Mouse (Mus musculus) liver, postnatal 0 days (tissue): Measurements from ENCODE around the gene Dpf3. TPM values are rescaled to one million over a fixed set of nuclear protein-coding genes. Genes with fewer than 3 reads are reported as not detected.

Experiments used
- ATAC-seq: fragments of 200-750 bp; cut with Nextera tagmentation; 2 replicates; pipeline ENCODE4 v1.8.0; 2017; ENCODE audit warnings: mild to moderate bottlenecking, moderate library complexity
- DNase-seq: peaks from one replicate; pipeline ENCODE4 v3.0.0-alpha.2; 2016
- H3K27ac ChIP-seq: fragments of 300-500 bp; sonication (generic); 2 replicates; pipeline ENCODE4 v1.5.1; 2014; ENCODE audit warnings: antibody characterized with exemption, moderate library complexity, mild to moderate bottlenecking, low read depth
- H3K27me3 ChIP-seq: fragments of 300-500 bp; sonication (generic); 2 replicates; pipeline ENCODE4 v1.6.1; 2014; ENCODE audit warnings: low read length, control low read depth, mixed read lengths; ENCODE audit not compliant: insufficient read depth
- H3K36me3 ChIP-seq: fragments of 300-500 bp; sonication (generic); replicated peaks from 2 replicates; pipeline ENCODE4 v1.6.1; 2014; ENCODE audit warnings: mild to moderate bottlenecking, control low read depth, low read length, moderate library complexity, mixed read lengths; ENCODE audit not compliant: insufficient read depth
- H3K4me1 ChIP-seq: fragments of 300-500 bp; sonication (generic); 2 replicates; pipeline ENCODE4 v1.6.1; 2014; ENCODE audit warnings: antibody characterized with exemption, mild to moderate bottlenecking, control low read depth; ENCODE audit not compliant: insufficient read depth
- H3K4me2 ChIP-seq: fragments of 300-500 bp; sonication (generic); 2 replicates; pipeline ENCODE4 v1.6.1; 2014; ENCODE audit warnings: low read depth, mild to moderate bottlenecking, low read length, moderate library complexity, mixed read lengths
- H3K4me3 ChIP-seq: fragments of 300-500 bp; sonication (generic); 2 replicates; pipeline ENCODE4 v1.5.1; 2014; ENCODE audit warnings: low read depth, low read length
- H3K9ac ChIP-seq: fragments of 300-500 bp; sonication (generic); replicated peaks from 2 replicates; pipeline ENCODE4 v1.6.1; 2014; ENCODE audit warnings: mild to moderate bottlenecking, moderate library complexity
- H3K9me3 ChIP-seq: fragments of 300-500 bp; sonication (generic); 2 replicates; pipeline ENCODE4 v1.6.1; 2016; ENCODE audit warnings: mild to moderate bottlenecking, control low read depth, low read length, mixed read lengths
- CTCF ChIP-seq: sonication (generic); IDR thresholded peaks from 2 replicates; pipeline ENCODE4 v1.5.1; 2016; ENCODE audit warnings: antibody characterized with exemption, low read depth
- EP300 ChIP-seq: IDR thresholded peaks from 2 replicates; pipeline ENCODE4 v1.6.1; 2016; ENCODE audit warnings: antibody characterized with exemption, low read depth, mild to moderate bottlenecking
- WGBS: fragments of 180-500 bp; shearing (Covaris S2); extraction: QIAGEN DNeasy Blood & Tissue Kit; methylation state at CpG from one replicate; pipeline ENCODE4 v1.1.7; 2014; ENCODE audit not compliant: insufficient replicate concordance; 5-methylcytosine and 5-hydroxymethylcytosine counted together
- polyA plus RNA-seq: library from polyadenylated mRNA; unstranded; fragments of >200 nt; fragmentation: Nextera tagmentation; extraction: Ambion mirVana; gene quantifications from 2 replicates; pipeline ENCODE4 v1.2.1, GENCODE M21; 2015

Dpf3 gene
- polyA plus RNA-seq, 1 experiment from 2014 or later = 7.5 TPM

GRCm38 (mm10) chr12:83451850-83452249 is 35.7 kb downstream of the Dpf3 start:
- H3K27ac ChIP-seq = no peak overlapping the region
- no peaks in the 10 kb centered on the region for H3K27me3 ChIP-seq
- peak; percentile 27 for DNase-seq
- no peaks in the 10 kb centered on the region for H3K36me3 ChIP-seq
- 51% methylated on average over 8 of the region's 8 CpGs for WGBS
- no peak overlapping the region for H3K4me3 ChIP-seq
- peaks cover 9% of the 10 kb centered on the region for H3K4me1 ChIP-seq
- H3K4me2 ChIP-seq = no peak overlapping the region
- H3K9me3 ChIP-seq = no peaks in the 10 kb centered on the region
- peak; percentile 64 for ATAC-seq
- H3K9ac ChIP-seq = no peak overlapping the region
- TF ChIP-seq EP300 (no peak), CTCF (peak; percentile 50)

GRCm38 (mm10) chr12:83450471-83450870 is 37.0 kb downstream of the Dpf3 start:
- Histone ChIP-seq H3K4me3 (no peak overlapping the region), H3K9ac (no peak overlapping the region), H3K36me3 (no peaks in the 10 kb centered on the region), H3K4me2 (no peak overlapping the region), H3K27me3 (no peaks in the 10 kb centered on the region), H3K4me1 (peaks cover 6% of the 10 kb centered on the region), H3K27ac (no peak overlapping the region), H3K9me3 (no peaks in the 10 kb centered on the region)
- DNase-seq (no peak), ATAC-seq (no peak)
- TF ChIP-seq EP300 = no peak
- 69% methylated on average over 1 of the region's 1 CpGs for WGBS

- TF ChIP-seq CTCF (no peak), EP300 (no peak)
- no peak overlapping the region for H3K9ac ChIP-seq
- WGBS = 79% methylated on average over 7 of the region's 7 CpGs
- H3K4me1 ChIP-seq = peaks cover 10% of the 10 kb centered on the region
- DNase-seq (no peak), ATAC-seq (no peak)
- no peak overlapping the region for H3K4me2 ChIP-seq
- no peaks in the 10 kb centered on the region for H3K9me3 ChIP-seq
- no peak overlapping the region for H3K4me3 ChIP-seq
- no peaks in the 10 kb centered on the region for H3K36me3 ChIP-seq
- H3K27me3 ChIP-seq = no peaks in the 10 kb centered on the region
- H3K27ac ChIP-seq = no peak overlapping the region
Observed at GRCm38 (mm10) chr12:83449202-83449601, 38.3 kb downstream of the Dpf3 start.

- Histone ChIP-seq H3K4me2 (no peak overlapping the region), H3K27me3 (no peaks in the 10 kb centered on the region), H3K4me1 (peaks cover 7% of the 10 kb centered on the region; the same call in 1 of the 2 replicates), H3K4me3 (no peak overlapping the region), H3K27ac (peak overlapping the region; percentile 50), H3K36me3 (no peaks in the 10 kb centered on the region), H3K9me3 (no peaks in the 10 kb centered on the region), H3K9ac (no peak overlapping the region)
- peak; percentile 47 for DNase-seq
- WGBS = 58% methylated on average over 6 of the region's 6 CpGs
- TF ChIP-seq EP300 = no peak
- no peak for TF ChIP-seq CTCF
- ATAC-seq = peak; percentile 83
Observed at GRCm38 (mm10) chr12:83445587-83445986, 41.9 kb downstream of the Dpf3 start.

GRCm38 (mm10) chr12:83444448-83444847 is 43.1 kb downstream of the Dpf3 start:
- WGBS = 86% methylated on average over 2 of the region's 2 CpGs
- H3K27ac ChIP-seq = no peak overlapping the region
- no peak overlapping the region for H3K9ac ChIP-seq
- no peak for ATAC-seq
- H3K9me3 ChIP-seq = no peaks in the 10 kb centered on the region
- TF ChIP-seq CTCF = no peak
- no peak for TF ChIP-seq EP300
- H3K4me1 ChIP-seq = peaks cover 7% of the 10 kb centered on the region; the same call in 1 of the 2 replicates
- no peak overlapping the region for H3K4me2 ChIP-seq
- H3K4me3 ChIP-seq = no peak overlapping the region
- no peaks in the 10 kb centered on the region for H3K36me3 ChIP-seq
- DNase-seq = no peak
- no peaks in the 10 kb centered on the region for H3K27me3 ChIP-seq

- DNase-seq (no peak), ATAC-seq (0 out of 2 replicates have a peak, but pooled peaks have one; percentile 19)
- WGBS = 54% methylated on average over 2 of the region's 2 CpGs
- no peak overlapping the region for H3K9ac ChIP-seq
- peaks cover 8% of the 10 kb centered on the region; the same call in 1 of the 2 replicates for H3K4me1 ChIP-seq
- no peak overlapping the region for H3K4me3 ChIP-seq
- no peaks in the 10 kb centered on the region for H3K9me3 ChIP-seq
- TF ChIP-seq CTCF (no peak), EP300 (no peak)
- H3K4me2 ChIP-seq = no peak overlapping the region
- no peaks in the 10 kb centered on the region for H3K27me3 ChIP-seq
- H3K36me3 ChIP-seq = no peaks in the 10 kb centered on the region
- H3K27ac ChIP-seq = no peak overlapping the region
Observed at GRCm38 (mm10) chr12:83438002-83438401, 49.5 kb downstream of the Dpf3 start.
